Mouse (Mus musculus): ENCODE measurements around the gene Tmcc1.

- TF ChIP-seq EP300 (IDR thresholded peaks at IDR 0.05; ENCODE audit: insufficient read depth, low read depth, low read length) (no peak), CTCF (IDR thresholded peaks at IDR 0.05; ENCODE audit: low read depth, low read length) (no peak)
Observed at GRCm38 (mm10) chr6:116005959-116006288, 187.4 kb downstream of the Tmcc1 start.
